Mouse (Mus musculus) MEL (cell line): ENCODE data around the gene Fbrs. TPM values are rescaled to one million over a fixed set of nuclear protein-coding genes. Genes with fewer than 3 reads are reported as not detected.
A peak's percentile ranks its signal among the peaks of the same experiment; 100 is the strongest.

Source experiments
- DNase-seq: peaks from one replicate; pipeline ENCODE4 v3.0.0; 2011; ENCODE audit warnings: low read depth, low spot score
- H3K27ac ChIP-seq: 2 replicates; pipeline ENCODE4 v1.5.1; 2012; ENCODE audit warnings: low read depth, mild to moderate bottlenecking, control low read depth, low read length, moderate library complexity; ENCODE audit not compliant: control insufficient read depth
- H3K27me3 ChIP-seq, 2 experiments: fragments of 150-350 bp in 1 of 2; sonication (generic) in 1 of 2; 2 replicates each; pipeline ENCODE4 v1.6.1; 2012; ENCODE audit warnings: low read length in 2 of 2, mild to moderate bottlenecking in 2 of 2, improper control_type of control experiment in 1 of 2, moderate library complexity in 1 of 2; ENCODE audit not compliant: insufficient read depth in 2 of 2, control insufficient read depth in 1 of 2
- H3K36me3 ChIP-seq, 2 experiments: 2 replicates each; pipeline ENCODE4 v1.6.1; 2012 to 2014; ENCODE audit warnings: low read length in 2 of 2, improper control_type of control experiment in 1 of 2, inconsistent platforms in 1 of 2, mild to moderate bottlenecking in 1 of 2; ENCODE audit not compliant: insufficient read depth in 2 of 2, control insufficient read depth in 1 of 2
- H3K4me1 ChIP-seq, 2 experiments: fragments of 150-350 bp in 1 of 2; sonication (generic) in 1 of 2; 2 replicates each; pipeline ENCODE4 v1.6.1; 2012; ENCODE audit warnings: low read length in 2 of 2, improper control_type of control experiment in 1 of 2, mild to moderate bottlenecking in 1 of 2; ENCODE audit not compliant: insufficient read depth in 2 of 2, control insufficient read depth in 1 of 2
- H3K4me3 ChIP-seq, 2 experiments: fragments of 150-350 bp in 1 of 2; sonication (generic) in 1 of 2; 2 replicates each; pipeline ENCODE4 v1.5.1; 2012; ENCODE audit warnings: low read depth in 2 of 2, low read length in 2 of 2, mild to moderate bottlenecking in 2 of 2, moderate library complexity in 2 of 2, control low read depth in 1 of 2, improper control_type of control experiment in 1 of 2; ENCODE audit not compliant: control insufficient read depth in 1 of 2, insufficient read depth in 1 of 2
- H3K79me2 ChIP-seq: 2 replicates; pipeline ENCODE4 v1.6.1; 2012; ENCODE audit warnings: mild to moderate bottlenecking, low read length, moderate library complexity; ENCODE audit not compliant: control insufficient read depth, poor library complexity, insufficient read depth
- H3K9ac ChIP-seq: 2 replicates; pipeline ENCODE4 v1.6.1; 2012; ENCODE audit warnings: low read depth, mild to moderate bottlenecking, control low read depth, low read length, moderate library complexity; ENCODE audit not compliant: control insufficient read depth, poor library complexity, severe bottlenecking
- H3K9me3 ChIP-seq: fragments of 150-350 bp; sonication (generic); replicated peaks from 2 replicates; pipeline ENCODE4 v1.6.1; 2012; ENCODE audit warnings: mild to moderate bottlenecking, low read length, improper control_type of control experiment, moderate library complexity; ENCODE audit not compliant: insufficient read depth
- BHLHE40 ChIP-seq: IDR thresholded peaks from 2 replicates; pipeline ENCODE4 v1.6.1; 2012; ENCODE audit warnings: low read depth, mild to moderate bottlenecking, inconsistent platforms, low read length, improper control_type of control experiment, borderline replicate concordance
- CHD1 ChIP-seq: IDR thresholded peaks from 2 replicates; pipeline ENCODE4 v1.6.1; 2012; ENCODE audit warnings: low read depth, mild to moderate bottlenecking, inconsistent platforms, low read length, improper control_type of control experiment
- CTCF ChIP-seq, 3 experiments: IDR thresholded peaks in 2 of 3; conservative IDR thresholded peaks in 1 of 3; 2 replicates each; pipeline ENCODE4 v1.5.1; 2011 to 2012; ENCODE audit warnings: low read length in 3 of 3, low read depth in 2 of 3, mild to moderate bottlenecking in 2 of 3, improper control_type of control experiment in 1 of 3, inconsistent platforms in 1 of 3, mixed read lengths in 1 of 3, moderate library complexity in 1 of 3; ENCODE audit not compliant: control insufficient read depth in 1 of 3, insufficient read depth in 1 of 3, poor library complexity in 1 of 3, severe bottlenecking in 1 of 3
- ELF1 ChIP-seq: IDR thresholded peaks from 2 replicates; pipeline ENCODE4 v1.6.1; 2014; ENCODE audit warnings: low read depth, mild to moderate bottlenecking, inconsistent platforms, low read length, improper control_type of control experiment, moderate library complexity
- EP300 ChIP-seq, 2 experiments: IDR thresholded peaks; 2 replicates each; pipeline ENCODE4 v1.6.1; 2011; ENCODE audit warnings: improper control_type of control experiment in 2 of 2, low read length in 2 of 2, low read depth in 1 of 2, mild to moderate bottlenecking in 1 of 2
- ETS1 ChIP-seq: IDR thresholded peaks from 2 replicates; pipeline ENCODE4 v1.6.1; 2012; ENCODE audit warnings: low read depth, mild to moderate bottlenecking, inconsistent platforms, low read length, improper control_type of control experiment, moderate library complexity
- GABPA ChIP-seq: IDR thresholded peaks from 2 replicates; pipeline ENCODE4 v1.6.1; 2012; ENCODE audit warnings: low read depth, mild to moderate bottlenecking, inconsistent platforms, low read length, improper control_type of control experiment, moderate library complexity
- GATA1 ChIP-seq: IDR thresholded peaks from 2 replicates; pipeline ENCODE4 v1.6.1; 2011; ENCODE audit warnings: low read depth, low read length, improper control_type of control experiment
- JUND ChIP-seq: IDR thresholded peaks from 2 replicates; pipeline ENCODE4 v1.6.1; 2011; ENCODE audit warnings: low read depth, mild to moderate bottlenecking, improper control_type of control experiment, low read length
- KAT2A ChIP-seq: conservative IDR thresholded peaks from 2 replicates; pipeline ENCODE4 v1.6.1; 2012; ENCODE audit warnings: low read depth, low read length, improper control_type of control experiment, inconsistent platforms
- MAX ChIP-seq: IDR thresholded peaks from 2 replicates; pipeline ENCODE4 v1.6.1; 2011; ENCODE audit warnings: low read length, improper control_type of control experiment
- MAZ ChIP-seq: IDR thresholded peaks from 2 replicates; pipeline ENCODE4 v1.6.1; 2012; ENCODE audit warnings: low read depth, mild to moderate bottlenecking, inconsistent platforms, low read length, improper control_type of control experiment
- MEF2A ChIP-seq: IDR thresholded peaks from 2 replicates; pipeline ENCODE4 v1.6.1; 2014; ENCODE audit warnings: low read depth, mild to moderate bottlenecking, inconsistent platforms, low read length, improper control_type of control experiment; ENCODE audit not compliant: poor library complexity, insufficient replicate concordance, severe bottlenecking; ENCODE audit errors: extremely low read depth
- MXI1 ChIP-seq: IDR thresholded peaks from 2 replicates; pipeline ENCODE4 v1.6.1; 2011; ENCODE audit warnings: mild to moderate bottlenecking, low read depth, low read length, improper control_type of control experiment
- MYC ChIP-seq: IDR thresholded peaks from 2 replicates; pipeline ENCODE4 v1.6.1; 2011; ENCODE audit warnings: low read depth, mild to moderate bottlenecking, low read length, improper control_type of control experiment, moderate library complexity
- NELFE ChIP-seq: IDR thresholded peaks from 2 replicates; pipeline ENCODE4 v1.6.1; 2011; ENCODE audit warnings: low read depth, low read length, improper control_type of control experiment
- NRF1 ChIP-seq: IDR thresholded peaks from 2 replicates; pipeline ENCODE4 v1.6.1; 2014; ENCODE audit warnings: low read depth, mild to moderate bottlenecking, inconsistent platforms, low read length, improper control_type of control experiment, moderate library complexity; ENCODE audit not compliant: poor library complexity, insufficient read depth, severe bottlenecking
- POLR2A ChIP-seq, 2 experiments: IDR thresholded peaks; 2 replicates each; pipeline ENCODE4 v1.6.1; 2011 to 2012; ENCODE audit warnings: low read length in 2 of 2, mild to moderate bottlenecking in 2 of 2, control low read depth in 1 of 2, improper control_type of control experiment in 1 of 2, low read depth in 1 of 2, moderate library complexity in 1 of 2; ENCODE audit not compliant: control insufficient read depth in 1 of 2, insufficient read depth in 1 of 2, poor library complexity in 1 of 2
- POLR2AphosphoS2 ChIP-seq: IDR thresholded peaks from 2 replicates; pipeline ENCODE4 v1.6.1; 2011; ENCODE audit warnings: low read length, improper control_type of control experiment
- RAD21 ChIP-seq: IDR thresholded peaks from 2 replicates; pipeline ENCODE4 v1.6.1; 2011; ENCODE audit warnings: mild to moderate bottlenecking, low read depth, low read length, improper control_type of control experiment
- RCOR1 ChIP-seq: IDR thresholded peaks from 2 replicates; pipeline ENCODE4 v1.6.1; 2012; ENCODE audit warnings: low read depth, mild to moderate bottlenecking, inconsistent platforms, low read length, improper control_type of control experiment
- SIN3A ChIP-seq: IDR thresholded peaks from 2 replicates; pipeline ENCODE4 v1.6.1; 2012; ENCODE audit warnings: low read length, improper control_type of control experiment, inconsistent platforms
- SMC3 ChIP-seq: IDR thresholded peaks from 2 replicates; pipeline ENCODE4 v1.6.1; 2011; ENCODE audit warnings: low read depth, low read length, improper control_type of control experiment
- TAL1 ChIP-seq: IDR thresholded peaks from 2 replicates; pipeline ENCODE4 v1.6.1; 2012; ENCODE audit warnings: mild to moderate bottlenecking, inconsistent platforms, low read length, moderate library complexity, mixed read lengths
- TBP ChIP-seq: IDR thresholded peaks from 2 replicates; pipeline ENCODE4 v1.8.0; 2011; ENCODE audit warnings: low read depth, low read length, improper control_type of control experiment
- TCF12 ChIP-seq: IDR thresholded peaks from 2 replicates; pipeline ENCODE4 v1.6.1; 2014; ENCODE audit warnings: low read depth, mild to moderate bottlenecking, inconsistent platforms, low read length, improper control_type of control experiment, moderate library complexity
- UBTF ChIP-seq: IDR thresholded peaks from 2 replicates; pipeline ENCODE4 v1.6.1; 2012; ENCODE audit warnings: low read depth, mild to moderate bottlenecking, inconsistent platforms, low read length, improper control_type of control experiment, moderate library complexity, borderline replicate concordance; ENCODE audit not compliant: insufficient read depth
- USF1 ChIP-seq: IDR thresholded peaks from 2 replicates; pipeline ENCODE4 v1.6.1; 2014; ENCODE audit warnings: low read depth, mild to moderate bottlenecking, inconsistent platforms, low read length, improper control_type of control experiment, moderate library complexity
- USF2 ChIP-seq, 2 experiments: IDR thresholded peaks; 2 replicates each; pipeline ENCODE4 v1.6.1; 2011 to 2012; ENCODE audit warnings: improper control_type of control experiment in 2 of 2, low read length in 2 of 2, borderline replicate concordance in 1 of 2, inconsistent platforms in 1 of 2, low read depth in 1 of 2, mild to moderate bottlenecking in 1 of 2; ENCODE audit not compliant: insufficient read depth in 1 of 2
- ZC3H11A ChIP-seq: IDR thresholded peaks from 2 replicates; pipeline ENCODE4 v1.6.1; 2012; ENCODE audit warnings: low read depth, mild to moderate bottlenecking, inconsistent platforms, low read length, improper control_type of control experiment
- ZNF384 ChIP-seq: IDR thresholded peaks from 2 replicates; pipeline ENCODE4 v1.6.1; 2012; ENCODE audit warnings: low read depth, mild to moderate bottlenecking, inconsistent platforms, low read length, improper control_type of control experiment
- polyA plus RNA-seq, 2 experiments: library from polyadenylated mRNA; stranded (reverse) in 1 of 2; unstranded in 1 of 2; fragments of >175 nt in 1 of 2; fragments of >200 nt in 1 of 2; gene quantifications; 2 replicates each; pipeline versions ENCODE4 v1.2.1 to v1.2.4; 2012; ENCODE audit warnings: low replicate concordance in 2 of 2, low read depth in 1 of 2; ENCODE audit not compliant: insufficient read length in 2 of 2, insufficient read depth in 1 of 2, missing spikeins in 1 of 2
- total RNA-seq: library from RNA; depleted of rRNA; stranded (reverse); fragments of 300-350 nt; gene quantifications from 2 replicates; pipeline ENCODE4 v1.2.3, GENCODE M21; 2012

Fbrs gene
- total and polyA plus RNA-seq, 3 experiments: 7.5 to 53.3 TPM; not detected in 1

GRCm38 (mm10) chr7:127511808-127512230, 32.8 kb downstream of the Fbrs start, which contains the start of gene Srcap (continued):
- TF ChIP-seq GABPA: no peak
- TF ChIP-seq USF2 (IDR thresholded peaks at IDR 0.05; ENCODE audit: borderline replicate concordance in 1 of 2, insufficient read depth in 1 of 2, low read depth in 1 of 2, low read length in 2 of 2): no peak
- no peak for TF ChIP-seq EP300 (IDR thresholded peaks at IDR 0.05; ENCODE audit: low read depth in 1 of 2, low read length in 2 of 2)
- no peak for TF ChIP-seq MEF2A
- peak; percentile 83 for TF ChIP-seq MAX
- TF ChIP-seq ELF1: peak; percentile 36; the same call in 1 of the 2 replicates
- no peak for TF ChIP-seq ZC3H11A
- peak; percentile 54 for TF ChIP-seq TAL1
- TF ChIP-seq SMC3: no peak
- peak; percentile 87 for TF ChIP-seq TBP
- peak; percentile 98 for TF ChIP-seq MYC
- TF ChIP-seq NELFE: peak; percentile 79
- TF ChIP-seq JUND: no peak
- TF ChIP-seq GATA1: peak; percentile 58; the same call in 1 of the 2 replicates
- peak; percentile 65; the same call in 1 of the 2 replicates for TF ChIP-seq TCF12
- no peak for TF ChIP-seq RCOR1

GRCm38 (mm10) chr7:127512231-127513015, 33.4 kb downstream of the Fbrs start:
- Histone ChIP-seq H3K9ac (peak overlapping the region; percentile 97), H3K4me3 (peak overlapping the region; percentile 69 to 78), H3K4me1 (peaks cover 3 to 9% of the 10 kb centered on the region in 2 experiments; a peak in 2 of 4 replicates), H3K27ac (peak overlapping the region; percentile 95), H3K27me3 (no peaks in the 10 kb centered on the region), H3K9me3 (no peaks in the 10 kb centered on the region), H3K36me3 (peaks cover 12 to 35% of the 10 kb centered on the region in 2 experiments), H3K79me2 (peaks cover 32% of the 10 kb centered on the region)
- peak; percentile 93 for DNase-seq
- no peak for TF ChIP-seq MEF2A
- TF ChIP-seq SIN3A: no peak; the same call in 1 of the 2 replicates
- no peak for TF ChIP-seq ETS1
- TF ChIP-seq SMC3: no peak
- TF ChIP-seq KAT2A: no peak
- peak; percentile 96; the same call in 1 of the 2 replicates for TF ChIP-seq CHD1
- no peak for TF ChIP-seq ELF1
- no peak for TF ChIP-seq USF1
- no peak for TF ChIP-seq GABPA
- TF ChIP-seq MXI1: 0 out of 2 replicates have a peak, but pooled peaks have one; percentile 22
- TF ChIP-seq RAD21: no peak
- TF ChIP-seq BHLHE40: no peak
- TF ChIP-seq POLR2AphosphoS2: no peak
- no peak for TF ChIP-seq UBTF
- no peak for TF ChIP-seq TBP
- TF ChIP-seq POLR2A (IDR thresholded peaks at IDR 0.05; ENCODE audit: control insufficient read depth in 1 of 2, insufficient read depth in 1 of 2, low read depth in 1 of 2, low read length in 2 of 2, poor library complexity in 1 of 2): no peak
- peak in 1 of 2 experiments; percentile 46; a peak in 2 of 4 replicates for TF ChIP-seq EP300 (IDR thresholded peaks at IDR 0.05; ENCODE audit: low read depth in 1 of 2, low read length in 2 of 2)
- peak; percentile 89 for TF ChIP-seq MAZ
- TF ChIP-seq NRF1: peak; percentile 77
- no peak for TF ChIP-seq ZNF384
- TF ChIP-seq MYC: no peak
- TF ChIP-seq CTCF (IDR thresholded peaks at IDR 0.05 in 2 of 3, conservative IDR thresholded peaks at IDR 0.05 in 1 of 3; ENCODE audit: control insufficient read depth in 1 of 3, insufficient read depth in 1 of 3, low read depth in 2 of 3, low read length in 3 of 3, poor library complexity in 1 of 3, severe bottlenecking in 1 of 3): no peak
- TF ChIP-seq USF2 (IDR thresholded peaks at IDR 0.05; ENCODE audit: borderline replicate concordance in 1 of 2, insufficient read depth in 1 of 2, low read depth in 1 of 2, low read length in 2 of 2): no peak
- no peak for TF ChIP-seq JUND
